Mouse (Mus musculus): Measurements from ENCODE around the gene Tha1.

Gene Tha1

DNA sequence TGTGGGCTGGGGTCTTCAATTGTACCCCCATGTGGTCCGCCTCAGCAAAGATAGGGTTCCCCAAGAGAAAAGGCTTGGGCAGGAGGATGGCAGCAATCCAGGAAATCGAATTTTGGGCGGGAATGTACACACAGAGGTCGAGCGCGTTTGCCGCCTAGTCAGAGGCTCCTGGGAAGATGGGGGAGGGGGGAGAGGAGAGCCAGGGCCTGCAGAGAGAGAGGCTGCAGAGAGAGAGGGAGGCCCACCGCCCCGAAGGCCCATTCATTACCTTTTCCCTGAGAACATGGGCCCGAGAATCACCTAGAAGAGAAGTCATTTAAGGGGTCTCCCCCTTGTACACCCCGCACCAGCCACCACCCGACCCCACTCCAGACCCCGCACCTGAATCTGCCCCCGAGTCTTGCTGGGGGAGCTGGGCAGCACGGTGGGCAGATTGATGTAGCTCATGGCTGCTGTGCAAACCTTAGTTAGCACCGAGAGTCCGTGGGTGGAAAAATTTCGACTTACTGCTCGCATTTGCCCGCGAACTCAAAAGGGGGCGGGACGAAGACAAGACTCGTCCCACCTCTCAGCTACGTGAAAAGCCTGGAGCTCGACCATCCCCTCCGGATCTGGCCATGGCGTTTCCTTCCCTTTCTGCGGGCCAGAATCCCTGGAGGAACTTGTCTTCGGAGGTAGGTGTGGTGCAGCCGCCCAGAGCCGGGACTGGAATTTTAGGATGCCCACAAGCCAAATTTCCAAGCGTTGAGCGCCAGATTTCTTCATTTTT lies 47.8 kb downstream of the Tha1 start, which contains the start of the genes Afmid and Tk1:
Afmid (plus strand) TSS at position 592 of the 769 bp plus-strand sequence.
Tk1 (minus strand) TSS at position 760 of the 769 bp plus-strand sequence.
- no peak for DNase-seq (ENCODE audit: low spot score)

DNA sequence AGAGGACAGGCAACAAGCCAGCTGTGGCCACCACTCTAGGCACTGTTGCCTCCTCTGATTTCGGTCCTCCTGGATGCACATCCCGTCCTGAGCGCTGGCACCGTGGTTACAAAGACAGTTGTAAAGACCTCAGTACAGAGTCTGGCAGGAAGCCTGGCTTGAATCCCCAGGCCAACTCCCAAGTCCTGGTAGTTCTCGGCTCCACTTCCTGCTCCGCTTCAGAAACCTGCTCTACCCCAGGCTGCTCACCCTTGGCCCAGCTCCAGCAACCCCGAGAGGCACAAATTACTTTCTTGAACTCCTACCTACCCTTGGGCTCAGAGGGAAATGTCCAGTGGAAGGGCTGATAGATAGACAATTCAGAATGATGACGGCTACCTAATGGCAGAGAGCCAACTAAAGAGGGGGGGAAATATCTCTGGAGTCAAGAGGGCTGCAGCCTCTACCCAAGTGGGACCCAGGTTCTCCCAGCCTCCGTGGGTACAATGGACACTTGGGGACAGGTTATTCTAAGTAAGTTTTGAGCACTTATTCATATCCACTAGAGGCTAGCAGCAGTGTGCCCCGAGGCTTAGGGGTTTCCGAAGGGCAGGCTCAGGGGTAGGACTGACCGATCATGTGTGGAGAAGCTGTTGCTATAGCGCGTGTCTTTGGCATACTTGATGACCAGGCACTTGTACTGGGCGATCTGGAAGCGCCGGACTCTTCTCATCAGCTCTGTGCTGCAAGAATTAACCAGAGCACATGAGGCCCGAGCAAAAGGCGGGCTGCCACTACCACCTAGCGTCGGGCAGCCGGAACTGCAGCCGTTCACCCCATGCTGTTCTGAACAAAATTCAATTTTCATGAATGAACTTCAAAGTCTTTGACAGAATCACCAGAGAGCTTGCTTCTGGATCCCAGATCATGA lies 49.0 kb downstream of the Tha1 start:
- peak; percentile 47 for DNase-seq (ENCODE audit: low spot score)

DNA sequence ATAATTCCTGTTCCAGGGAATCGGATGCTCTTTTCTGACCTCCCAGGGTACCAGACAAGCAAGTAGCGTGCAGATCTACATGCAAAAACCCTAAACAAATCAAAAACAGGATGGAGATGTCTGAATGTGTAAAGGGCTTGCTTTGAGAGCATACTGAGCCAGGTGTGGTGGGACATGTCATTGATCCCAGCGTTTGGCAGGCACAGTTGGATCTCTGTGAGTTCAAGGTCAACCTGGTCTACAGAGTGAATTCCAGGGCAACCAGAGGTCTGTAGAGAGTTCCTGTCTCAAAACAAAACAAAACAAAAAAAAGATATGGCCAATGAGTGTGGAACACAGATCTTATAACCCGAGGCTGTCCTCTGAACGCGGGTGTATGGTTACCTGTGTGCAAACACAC lies 49.9 kb downstream of the Tha1 start:
- DNase-seq (ENCODE audit: low spot score): no peak

DNA sequence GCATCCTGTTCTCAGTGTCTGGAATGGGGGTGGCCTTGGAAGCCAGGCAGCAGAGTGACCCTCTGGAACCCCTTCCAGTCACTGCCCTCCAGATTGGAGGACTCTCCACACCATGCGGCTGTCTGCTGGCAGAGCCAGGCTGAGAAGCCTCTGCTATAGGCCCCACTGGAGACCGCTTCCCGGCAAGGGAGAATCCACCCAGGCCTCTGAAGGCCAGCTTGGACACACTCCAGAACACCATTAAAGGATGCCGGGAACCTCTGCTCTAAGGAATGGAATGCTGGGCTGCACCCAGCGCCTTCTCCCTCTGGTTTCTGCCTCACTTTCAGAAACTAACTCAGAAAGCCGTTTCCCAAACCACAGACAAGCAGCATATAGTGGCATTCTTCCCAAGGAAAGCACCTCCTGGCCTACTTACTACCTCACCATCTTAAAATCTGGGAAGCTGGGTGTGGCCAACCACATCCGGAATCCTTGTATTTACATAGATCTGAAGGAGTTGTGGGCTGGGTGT lies 50.5 kb downstream of the Tha1 start:
- DNase-seq (ENCODE audit: low spot score): no peak

DNA sequence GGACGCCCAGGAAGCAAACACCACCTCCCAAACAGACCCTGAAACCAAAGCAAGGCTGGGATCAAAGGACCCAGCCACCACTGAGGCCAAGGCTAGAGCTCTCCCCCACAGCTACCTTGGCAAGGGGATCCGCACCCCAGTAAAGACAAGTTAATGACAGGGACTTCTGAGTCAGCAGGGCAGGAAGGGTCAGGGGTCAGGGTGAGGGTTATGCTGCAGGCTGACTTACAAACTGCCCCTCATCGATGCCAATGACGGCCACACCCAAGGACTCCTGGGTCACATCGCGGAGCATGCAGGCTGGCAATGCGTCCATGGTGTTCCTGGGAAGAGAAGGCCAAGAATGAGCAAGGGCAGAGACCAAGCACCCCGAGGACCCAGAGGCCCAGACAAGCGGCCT lies 51.4 kb downstream of the Tha1 start:
- DNase-seq (ENCODE audit: low spot score): no peak

DNA sequence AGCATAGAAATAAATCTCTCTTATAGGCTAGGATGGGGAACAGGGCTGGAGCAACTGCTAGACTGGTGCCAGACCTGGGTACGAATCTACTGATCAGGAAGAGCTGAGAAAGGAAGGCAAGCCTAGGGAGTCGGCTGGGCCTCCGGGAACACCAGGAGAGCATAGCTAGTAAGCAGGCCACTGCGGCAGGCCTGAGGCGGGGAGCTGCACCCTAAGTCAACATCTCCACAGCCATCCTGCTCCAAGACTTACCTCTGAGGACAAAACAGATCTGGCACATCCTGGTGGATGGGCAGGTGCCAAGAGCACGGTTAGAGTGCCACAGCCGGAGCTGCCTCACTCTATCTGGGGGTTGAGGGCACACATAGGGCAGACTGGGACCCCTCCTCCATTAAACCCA lies 53.1 kb downstream of the Tha1 start:
- no peak for DNase-seq (ENCODE audit: low spot score)

DNA sequence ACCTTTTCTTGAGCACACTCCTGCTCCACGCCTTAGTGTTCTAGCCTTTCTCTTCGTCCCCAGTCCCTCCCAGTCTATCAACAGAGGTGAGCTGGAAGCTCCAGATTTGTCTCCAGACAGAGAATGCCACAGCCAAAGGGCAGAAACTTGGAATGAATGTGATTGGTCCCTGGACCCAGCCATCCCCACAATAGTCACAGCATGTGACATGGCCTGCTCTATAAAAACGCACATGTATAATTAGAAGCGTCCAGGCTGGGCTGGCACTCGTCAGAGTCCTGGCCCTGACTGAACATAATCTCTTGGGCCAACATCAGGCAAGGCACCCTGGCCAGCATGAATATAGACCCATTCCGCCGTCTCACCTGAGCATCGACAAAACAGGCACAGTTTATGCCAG lies 54.2 kb downstream of the Tha1 start:
- no peak for DNase-seq (ENCODE audit: low spot score)

All from left cerebral cortex, adult 11 months (tissue).